Mouse (Mus musculus) limb, embryonic 14.5 days (tissue): ENCODE results near the gene Cd93. TPM values are rescaled to one million over a fixed set of nuclear protein-coding genes. Genes with fewer than 3 reads are reported as not detected.

Source experiments
- ATAC-seq: fragments of 200-750 bp; cut with Nextera tagmentation; 2 replicates; pipeline ENCODE4 v1.8.0; 2017; ENCODE audit warnings: low read depth, moderate number of reproducible peaks, moderate TSS enrichment; ENCODE audit not compliant: low FRiP score
- DNase-seq: peaks from one replicate; pipeline ENCODE4 v3.0.0-alpha.2; 2015; ENCODE audit warnings: low spot score
- H3K27ac ChIP-seq: fragments of 300-500 bp; sonication (generic); replicated peaks from 2 replicates; pipeline ENCODE4 v1.5.1; 2014; ENCODE audit warnings: low read depth, mild to moderate bottlenecking, low read length, moderate library complexity, mixed read lengths
- H3K27me3 ChIP-seq: fragments of 300-500 bp; sonication (generic); 2 replicates; pipeline ENCODE4 v1.6.1; 2014; ENCODE audit warnings: low read length, mixed read lengths; ENCODE audit not compliant: control insufficient read depth, insufficient read depth
- H3K36me3 ChIP-seq: fragments of 300-500 bp; sonication (generic); 2 replicates; pipeline ENCODE4 v1.6.1; 2014; ENCODE audit warnings: mild to moderate bottlenecking, low read length, moderate library complexity, mixed read lengths; ENCODE audit not compliant: control insufficient read depth, insufficient read depth
- H3K4me1 ChIP-seq: fragments of 300-500 bp; sonication (generic); 2 replicates; pipeline ENCODE4 v1.6.1; 2014; ENCODE audit warnings: antibody characterized with exemption, low read length, mixed read lengths; ENCODE audit not compliant: control insufficient read depth, insufficient read depth
- H3K4me2 ChIP-seq: fragments of 300-500 bp; sonication (generic); replicated peaks from 2 replicates; pipeline ENCODE4 v1.6.1; 2014; ENCODE audit warnings: low read depth, mild to moderate bottlenecking, low read length, moderate library complexity; ENCODE audit not compliant: severe bottlenecking
- H3K4me3 ChIP-seq: fragments of 300-500 bp; sonication (generic); replicated peaks from 2 replicates; pipeline ENCODE4 v1.5.1; 2014; ENCODE audit warnings: low read length
- H3K9ac ChIP-seq: fragments of 300-500 bp; sonication (generic); 2 replicates; pipeline ENCODE4 v1.6.1; 2014; ENCODE audit warnings: mild to moderate bottlenecking, low read depth, low read length, moderate library complexity; ENCODE audit not compliant: severe bottlenecking
- H3K9me3 ChIP-seq: fragments of 300-500 bp; sonication (generic); 2 replicates; pipeline ENCODE4 v1.6.1; 2016; ENCODE audit warnings: low read length; ENCODE audit not compliant: control insufficient read depth
- POLR2A ChIP-seq: fragments of 200-500 bp; IDR thresholded peaks from 2 replicates; pipeline ENCODE4 v1.8.0; 2012; ENCODE audit warnings: inconsistent platforms, mild to moderate bottlenecking, moderate library complexity, borderline replicate concordance; ENCODE audit not compliant: insufficient read depth, insufficient read length; ENCODE audit errors: extremely low read depth
- WGBS: fragments of 180-500 bp; shearing (Covaris S2); extraction: QIAGEN DNeasy Blood & Tissue Kit; methylation state at CpG from one replicate; pipeline ENCODE4 v1.1.7; 2014; 5-methylcytosine and 5-hydroxymethylcytosine counted together
- polyA plus RNA-seq, 2 experiments: library from polyadenylated mRNA; depleted of rRNA in 1 of 2; stranded (reverse) in 1 of 2; unstranded in 1 of 2; fragments of >200 nt; fragmentation: Nextera tagmentation in 1 of 2; extraction: Ambion mirVana in 1 of 2; gene quantifications; 2 replicates each; pipeline versions ENCODE4 v1.2.1 to v1.2.3; 2012 to 2014

Cd93 gene
- polyA plus RNA-seq, 2 experiments: 11.9 to 12.5 TPM

- ATAC-seq: peak; percentile 21; the same call in 1 of the 2 replicates
- Histone ChIP-seq H3K9me3 (no peaks in the 10 kb centered on the region), H3K4me1 (0 out of 2 replicates have a peak, but pooled peaks cover 12% of the 10 kb centered on the region), H3K27me3 (peaks cover 47% of the 10 kb centered on the region), H3K27ac (no peak overlapping the region), H3K4me2 (peak overlapping the region; percentile 77), H3K4me3 (peak overlapping the region; percentile 44), H3K9ac (peak overlapping the region; percentile 28), H3K36me3 (no peaks in the 10 kb centered on the region)
- no peak for DNase-seq
- WGBS: 5% methylated on average over 55 of the region's 55 CpGs
- TF ChIP-seq POLR2A: no peak
These were observed 36.1 kb downstream of the Cd93 start for GRCm38 (mm10) chr2:148406971-148407869.

GRCm38 (mm10) chr2:148406160-148406970 lies 37.0 kb downstream of the Cd93 start:
- Histone ChIP-seq H3K4me3 (peak overlapping the region; percentile 44), H3K4me1 (0 out of 2 replicates have a peak, but pooled peaks cover 12% of the 10 kb centered on the region), H3K27ac (no peak overlapping the region), H3K9ac (peak overlapping the region; percentile 28), H3K4me2 (peak overlapping the region; percentile 77), H3K27me3 (peaks cover 47% of the 10 kb centered on the region), H3K36me3 (no peaks in the 10 kb centered on the region), H3K9me3 (no peaks in the 10 kb centered on the region)
- DNase-seq (no peak), ATAC-seq (no peak)
- 15% methylated on average over 34 of the region's 34 CpGs for WGBS
- no peak for TF ChIP-seq POLR2A

- no peak for TF ChIP-seq POLR2A
- Histone ChIP-seq H3K27ac (no peak overlapping the region), H3K4me3 (0 out of 2 replicates have a peak overlapping the region, but pooled peaks have one; percentile 3), H3K4me2 (peak overlapping the region; percentile 20; the same call in 1 of the 2 replicates), H3K9me3 (no peaks in the 10 kb centered on the region), H3K4me1 (0 out of 2 replicates have a peak, but pooled peaks cover 12% of the 10 kb centered on the region), H3K27me3 (peaks cover 47% of the 10 kb centered on the region), H3K9ac (no peak overlapping the region), H3K36me3 (no peaks in the 10 kb centered on the region)
- WGBS: 72% methylated on average over 5 of the region's 5 CpGs
- DNase-seq (no peak), ATAC-seq (no peak)
These were observed 38.5 kb downstream of the Cd93 start for GRCm38 (mm10) chr2:148404906-148405305.

GRCm38 (mm10) chr2:148402227-148402626 lies 41.1 kb downstream of the Cd93 start:
- TF ChIP-seq POLR2A: no peak
- H3K4me2 ChIP-seq: no peak overlapping the region
- DNase-seq: no peak
- no peak overlapping the region for H3K9ac ChIP-seq
- peaks cover 31% of the 10 kb centered on the region for H3K27me3 ChIP-seq
- H3K9me3 ChIP-seq: no peaks in the 10 kb centered on the region
- ATAC-seq: no peak
- H3K4me3 ChIP-seq: no peak overlapping the region
- no peak overlapping the region for H3K27ac ChIP-seq
- H3K36me3 ChIP-seq: no peaks in the 10 kb centered on the region
- peaks cover 15% of the 10 kb centered on the region for H3K4me1 ChIP-seq
- 88% methylated on average over 1 of the region's 1 CpGs for WGBS
